Mouse (Mus musculus) skeletal muscle tissue, adult 2 months (tissue): Measurements from ENCODE around the gene Noto.
A peak's percentile ranks its signal among the peaks of the same experiment; 100 is the strongest.
"Not testable (repeated sequence)": the region's sequence is repeated elsewhere in the genome, so short reads cannot be mapped to it uniquely, and the experiment has no call there.

Experiments
- DNase-seq: peaks from one replicate; pipeline ENCODE4 v3.0.0-alpha.2; 2012; ENCODE audit warnings: low read depth, low spot score

Noto gene

DNA sequence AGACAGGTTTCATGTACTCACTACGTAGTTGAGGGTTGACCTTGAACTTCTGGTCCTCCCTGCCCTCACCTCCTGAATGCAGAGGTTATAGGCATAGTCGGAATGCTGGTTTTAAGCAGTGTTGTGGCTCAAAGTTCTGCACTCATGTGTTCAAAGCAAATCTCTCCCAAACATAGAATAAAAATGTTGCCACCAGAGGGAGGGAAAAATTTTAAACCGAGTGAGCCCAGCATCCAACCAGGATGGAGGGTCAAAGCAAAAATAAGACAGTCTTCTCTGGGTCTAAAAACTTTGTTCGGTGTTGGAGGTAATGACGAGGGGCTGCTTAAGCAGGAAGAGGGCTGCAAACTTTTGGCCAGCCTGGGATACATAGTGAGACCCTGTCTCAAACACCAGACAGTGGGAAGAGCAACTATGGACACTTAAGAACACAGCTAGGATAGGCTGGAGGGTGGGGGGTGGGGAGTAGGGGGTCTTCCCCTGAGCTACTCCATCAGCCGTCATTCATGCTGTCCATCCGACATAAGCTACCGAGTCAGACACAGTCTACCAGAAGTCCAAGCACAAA lies 7.7 kb downstream of the Noto start:
- DNase-seq, result no peak

GRCm38 (mm10) chr6:85431842-85432431 lies 8.3 kb downstream of the Noto start, which contains the start of gene Smyd5:
Gene Smyd5 (plus strand): TSS chr6:85431989.
- DNase-seq, result peak; percentile 40

- no peak for DNase-seq
These were observed 10.2 kb downstream of the Noto start for GRCm38 (mm10) chr6:85433865-85434264.

- DNase-seq, result no peak
These were observed 12.5 kb downstream of the Noto start for GRCm38 (mm10) chr6:85436204-85436603.

- DNase-seq, result no peak
These were observed 12.9 kb downstream of the Noto start for GRCm38 (mm10) chr6:85436631-85437030.

- no peak for DNase-seq
These were observed 17.5 kb downstream of the Noto start for GRCm38 (mm10) chr6:85441142-85441541.

GRCm38 (mm10) chr6:85443488-85444233 lies 20.0 kb downstream of the Noto start:
- no peak for DNase-seq

- no peak for DNase-seq
These were observed 20.7 kb downstream of the Noto start for GRCm38 (mm10) chr6:85444266-85444965.

DNA sequence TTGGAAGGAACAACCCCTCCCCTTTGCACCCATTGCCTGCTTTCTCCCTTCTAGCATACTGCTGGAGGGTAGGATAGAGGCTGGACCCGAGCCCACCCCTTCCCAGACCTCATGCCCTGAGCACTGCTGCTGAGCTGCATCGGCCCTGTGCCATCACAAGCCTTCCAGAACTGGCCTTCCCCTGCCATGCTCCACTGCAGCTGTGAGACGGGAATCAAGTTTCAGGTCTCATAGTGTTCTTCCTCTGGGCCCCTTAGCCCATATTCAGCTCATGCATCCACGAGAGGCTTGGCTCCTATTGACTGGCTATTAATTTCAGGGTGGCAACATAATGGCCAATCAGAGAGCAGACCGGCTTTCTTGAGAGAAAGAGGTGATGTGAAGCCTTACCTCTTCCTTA lies 21.6 kb downstream of the Noto start:
- peak; percentile 40 for DNase-seq

GRCm38 (mm10) chr6:85447351-85447750 lies 23.7 kb downstream of the Noto start:
- DNase-seq, result no peak

- DNase-seq, result not testable (repeated sequence)
These were observed 26.5 kb downstream of the Noto start for GRCm38 (mm10) chr6:85450140-85450539.

GRCm38 (mm10) chr6:85450697-85451663 lies 27.3 kb downstream of the Noto start, which contains the start of gene Cct7:
Gene Cct7 (plus strand): TSS chr6:85451514.
- DNase-seq, result peak; percentile 98

- DNase-seq, result peak; percentile 97
These were observed 28.2 kb downstream of the Noto start, which contains the start of gene Pradc1 for GRCm38 (mm10) chr6:85451664-85452410. Gene Pradc1 (minus strand): TSS chr6:85451970.

DNA sequence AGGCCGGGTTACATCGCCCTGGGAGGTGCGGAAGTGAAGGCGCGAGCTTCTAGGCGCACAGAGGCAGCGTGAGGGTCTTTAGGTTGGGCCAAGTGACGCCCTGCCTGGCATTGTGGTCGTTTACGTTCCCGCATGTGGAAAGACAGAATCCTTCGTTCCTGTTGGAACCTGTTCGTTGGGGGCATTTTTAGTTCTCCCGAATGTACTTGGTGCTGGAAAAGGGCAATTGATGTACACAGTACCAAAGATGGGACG lies 28.7 kb downstream of the Noto start:
- DNase-seq, result no peak

GRCm38 (mm10) chr6:85452816-85453215 lies 29.1 kb downstream of the Noto start:
- no peak for DNase-seq

GRCm38 (mm10) chr6:85459621-85460020 lies 35.9 kb downstream of the Noto start:
- no peak for DNase-seq

DNA sequence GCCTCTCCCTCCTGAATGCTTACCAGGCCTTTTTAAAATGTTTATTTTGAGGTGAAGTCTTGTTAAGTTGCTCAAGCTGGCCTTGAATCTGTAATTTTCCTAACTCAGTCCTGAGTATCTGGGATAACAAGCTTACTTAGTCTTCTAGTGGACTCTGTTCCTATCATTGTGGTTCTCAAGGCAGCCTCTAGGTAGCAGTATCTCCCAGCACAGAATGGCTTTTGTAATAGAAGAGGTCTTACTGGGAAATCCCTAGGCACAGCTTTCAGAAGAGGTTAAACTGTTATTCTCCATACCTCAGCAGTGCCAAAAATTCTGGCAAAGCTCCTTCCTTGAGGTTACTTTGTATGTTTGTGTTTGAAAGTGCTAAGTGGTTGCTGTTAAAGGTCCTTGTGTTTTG lies 41.7 kb downstream of the Noto start:
- DNase-seq, result no peak

DNA sequence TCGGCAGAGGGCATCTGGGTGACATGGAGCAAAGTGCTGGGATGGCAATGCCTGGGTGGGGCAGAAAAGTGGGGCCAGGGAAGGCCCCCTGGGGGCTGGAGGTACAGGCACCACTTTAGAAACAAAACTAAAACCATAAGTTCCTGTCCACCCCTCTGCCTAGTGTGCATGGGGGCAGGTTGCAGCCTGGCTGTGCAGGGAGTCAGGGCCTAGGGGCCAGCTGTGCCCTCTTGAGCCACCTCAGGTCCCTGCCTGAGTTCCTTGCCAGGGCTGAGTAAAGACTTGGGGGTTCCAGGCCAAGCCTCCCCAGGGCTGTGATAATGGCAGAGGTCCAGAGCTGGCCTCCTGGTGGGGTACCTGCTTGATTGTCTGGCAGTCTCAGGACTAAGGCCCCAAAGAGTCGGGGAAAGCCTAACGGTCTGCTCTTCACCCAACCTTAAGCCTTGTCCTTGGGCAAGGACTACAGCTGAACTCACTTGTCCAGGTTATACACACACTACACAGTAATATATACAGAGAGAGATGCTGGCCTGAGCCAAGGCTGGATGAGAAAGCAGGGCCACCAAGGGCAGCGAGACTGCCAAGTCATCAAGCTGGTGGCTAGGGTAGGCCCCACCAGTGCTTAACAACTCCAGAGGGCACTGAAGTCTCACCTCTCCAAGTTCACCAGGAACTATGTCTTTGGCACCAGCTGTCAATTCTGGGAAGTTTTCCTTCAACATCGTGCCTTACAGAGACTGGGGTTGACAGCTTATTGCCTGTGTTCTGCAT lies 46.2 kb downstream of the Noto start:
- no peak for DNase-seq

- no peak for DNase-seq
These were observed 48.3 kb downstream of the Noto start for GRCm38 (mm10) chr6:85471962-85472361.

GRCm38 (mm10) chr6:85472542-85472941 lies 48.9 kb downstream of the Noto start:
- no peak for DNase-seq
